Mouse (Mus musculus) central nervous system, embryonic 18 days (tissue): ENCODE results near the gene Lrig2. TPM values are rescaled to one million over a fixed set of nuclear protein-coding genes. Genes with fewer than 3 reads are reported as not detected.

Experiments used
- polyA plus RNA-seq: library from polyadenylated mRNA; depleted of rRNA; stranded (reverse); fragments of >200 nt; gene quantifications from 2 replicates; pipeline ENCODE4 v1.2.3, GENCODE M21; 2012; rRNA removed

The Lrig2 gene
- polyA plus RNA-seq, result 27.1 TPM in 2 replicates

GRCm38 (mm10) chr3:104511538-104512423, at the start of gene Lrig2:
TSS of gene Lrig2 (minus strand) at chr3:104511918.

Other genes starting within 250 kb of the Lrig2 start
- 11.1 and 13.4 TPM in 2 replicates for gene Slc16a1, start 126.8 kb upstream of the Lrig2 start, polyA plus RNA-seq